Mouse (Mus musculus) kidney, postnatal 25 days (tissue): ENCODE measurements around the gene Spn.
"Not testable (repeated sequence)": the region's sequence is repeated elsewhere in the genome, so short reads cannot be mapped to it uniquely, and the experiment has no call there.

Experiments
- DNase-seq, 2 experiments: peaks; one replicate each; pipeline ENCODE4 v3.0.0; 2021; ENCODE audit warnings: mixed read lengths in 2 of 2

Gene Spn

GRCm38 (mm10) chr7:127137262-127138017, at the start of gene Spn:
TSS of gene Spn (minus strand) at chr7:127137823.
- DNase-seq = no peak

GRCm38 (mm10) chr7:127187351-127187750, 49.7 kb upstream of the Spn start:
- DNase-seq = no peak

- no peak for DNase-seq
These were observed 48.0 kb upstream of the Spn start for GRCm38 (mm10) chr7:127185601-127186000.

DNA sequence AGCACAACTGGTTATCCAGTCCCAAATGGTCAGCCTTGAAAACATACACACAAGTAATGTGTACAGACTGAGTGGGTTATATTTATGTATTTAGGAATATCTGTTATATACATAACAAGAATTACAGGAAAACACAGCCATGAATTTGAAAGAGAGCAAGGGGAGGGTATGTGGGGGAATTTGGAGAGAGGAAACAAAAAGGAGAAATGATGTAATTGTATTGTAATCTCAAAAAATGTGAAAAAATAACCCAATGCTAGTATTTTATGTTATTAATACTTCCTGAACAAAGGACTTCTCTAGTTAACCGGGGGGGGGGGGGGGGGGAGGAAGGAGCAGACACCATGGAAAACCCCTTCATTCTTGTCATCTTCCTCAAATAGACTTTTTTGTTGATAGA, 47.1 kb upstream of the Spn start:
- DNase-seq = no peak

DNA sequence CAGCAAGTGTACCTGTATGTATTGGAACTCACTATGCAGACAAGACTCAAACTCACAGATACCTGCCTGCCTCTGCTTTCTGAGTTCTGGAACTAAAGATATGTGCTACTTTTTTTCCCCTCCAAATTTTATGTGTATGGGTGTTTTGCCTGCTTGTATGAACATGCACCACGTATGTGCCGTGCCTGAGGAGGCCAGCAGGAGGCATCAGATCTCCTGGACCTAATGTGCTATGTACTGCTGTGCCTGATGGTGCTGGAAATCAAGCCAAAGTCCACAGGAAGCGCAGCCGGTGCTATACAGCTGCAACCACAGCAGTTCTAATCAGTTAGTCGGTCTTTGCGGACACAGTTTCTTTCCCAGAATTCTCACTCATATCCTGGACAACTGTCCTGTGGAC, 46.2 kb upstream of the Spn start:
- peak in 1 of 2 experiments; percentile 48 for DNase-seq

DNA sequence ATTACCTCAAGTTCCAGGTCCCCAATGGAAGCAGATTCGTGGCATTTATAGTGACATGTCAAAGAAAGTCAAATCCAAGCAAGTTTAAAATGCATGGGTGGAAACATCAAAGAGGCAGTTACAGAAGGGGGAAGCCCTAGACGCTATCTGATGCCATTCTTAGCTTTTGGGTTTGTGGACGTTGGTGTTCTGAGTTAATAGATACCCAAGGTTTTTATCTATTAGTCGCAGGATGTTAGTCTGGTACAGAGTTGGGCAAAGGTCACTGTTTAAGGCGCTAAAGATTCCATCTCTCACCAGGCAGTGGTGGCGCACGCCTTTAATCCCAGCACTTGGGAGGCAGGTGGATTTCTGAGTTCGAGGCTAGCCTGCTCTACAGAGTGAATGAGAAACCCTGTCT, 45.7 kb upstream of the Spn start:
- DNase-seq = no peak

DNA sequence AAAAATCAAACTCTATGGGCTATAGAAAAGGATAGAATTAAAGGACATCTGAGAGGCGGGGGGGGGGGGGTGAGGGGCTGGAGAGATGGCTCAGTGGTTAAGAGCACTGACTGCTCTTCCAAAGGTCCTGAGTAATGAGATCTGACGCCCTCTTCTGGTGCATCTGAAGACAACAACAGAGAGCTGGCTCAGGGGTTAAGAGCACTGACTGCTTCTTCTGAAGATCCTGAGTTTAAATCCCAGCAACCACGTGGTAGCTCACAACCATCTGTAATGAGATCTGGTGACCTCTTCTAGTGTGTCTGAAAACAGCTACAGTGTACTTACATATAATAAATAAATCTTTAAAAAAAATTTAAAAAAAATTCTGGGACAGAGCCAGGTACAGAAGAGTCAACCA, 44.1 kb upstream of the Spn start:
- not testable (repeated sequence) for DNase-seq

- no peak for DNase-seq
These were observed 43.2 kb upstream of the Spn start for GRCm38 (mm10) chr7:127180783-127181182.

GRCm38 (mm10) chr7:127176937-127177336, 39.3 kb upstream of the Spn start:
- DNase-seq = no peak

GRCm38 (mm10) chr7:127166501-127166900, 28.9 kb upstream of the Spn start:
- no peak for DNase-seq

DNA sequence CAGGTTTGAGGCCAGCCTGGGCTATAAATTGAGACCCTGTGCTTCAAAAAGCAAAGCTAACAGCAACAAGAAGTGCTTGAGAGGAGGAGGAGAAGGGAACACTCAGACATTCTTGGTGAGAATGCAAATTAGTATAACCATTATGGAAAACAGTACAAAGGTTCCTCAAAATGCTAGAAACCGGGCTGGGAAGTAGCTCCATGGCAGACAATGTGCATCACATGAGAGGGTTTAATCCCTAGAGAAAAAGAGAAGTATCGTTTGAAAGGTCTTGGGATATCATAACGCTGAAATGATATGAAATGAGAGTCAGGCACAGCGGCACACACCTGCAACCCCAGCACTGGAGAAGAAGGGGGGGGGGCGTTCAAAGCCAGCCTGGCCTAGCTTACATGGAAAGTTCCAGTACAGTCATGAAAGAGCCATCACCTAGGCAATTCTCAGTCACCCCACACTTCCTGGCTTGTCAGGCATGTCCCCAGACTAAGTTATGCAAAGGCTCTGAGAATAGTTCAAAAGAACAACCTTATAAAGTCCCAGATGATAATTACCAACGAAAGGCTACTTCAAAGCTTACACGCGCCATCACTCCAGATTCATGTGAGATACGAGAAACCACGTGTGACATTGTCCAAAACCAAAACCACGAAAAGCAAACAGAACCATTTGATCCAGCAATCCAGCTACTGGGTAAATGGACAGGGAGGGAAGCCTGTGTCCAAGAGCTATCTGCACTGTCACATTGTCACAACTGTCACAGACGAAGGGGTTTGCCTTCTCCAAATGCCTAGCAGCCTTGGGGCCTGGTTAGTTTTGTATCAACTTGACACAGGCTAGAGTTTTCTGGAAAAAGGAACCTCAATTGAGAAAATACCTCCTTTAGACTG, 28.2 kb upstream of the Spn start:
- DNase-seq = no peak

DNA sequence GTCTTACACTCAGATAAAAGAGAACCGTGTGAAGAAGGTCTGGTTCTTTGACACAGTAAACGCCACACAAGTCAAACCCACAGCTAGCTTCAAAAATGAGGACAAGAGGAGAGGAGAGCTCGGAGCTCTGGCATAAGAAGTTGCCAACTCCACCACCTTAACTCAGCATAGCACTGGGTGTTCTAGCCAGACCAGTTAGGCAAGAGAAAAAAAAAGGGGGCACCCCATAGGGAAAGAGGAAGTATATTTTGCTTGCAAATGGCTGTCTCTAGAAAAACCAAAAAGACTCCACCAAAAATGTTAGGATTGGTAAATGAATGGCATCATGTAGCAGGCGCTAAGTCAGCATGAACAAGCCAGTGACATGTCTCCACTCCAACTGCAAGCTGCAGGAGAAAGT, 26.4 kb upstream of the Spn start:
- no peak for DNase-seq

DNA sequence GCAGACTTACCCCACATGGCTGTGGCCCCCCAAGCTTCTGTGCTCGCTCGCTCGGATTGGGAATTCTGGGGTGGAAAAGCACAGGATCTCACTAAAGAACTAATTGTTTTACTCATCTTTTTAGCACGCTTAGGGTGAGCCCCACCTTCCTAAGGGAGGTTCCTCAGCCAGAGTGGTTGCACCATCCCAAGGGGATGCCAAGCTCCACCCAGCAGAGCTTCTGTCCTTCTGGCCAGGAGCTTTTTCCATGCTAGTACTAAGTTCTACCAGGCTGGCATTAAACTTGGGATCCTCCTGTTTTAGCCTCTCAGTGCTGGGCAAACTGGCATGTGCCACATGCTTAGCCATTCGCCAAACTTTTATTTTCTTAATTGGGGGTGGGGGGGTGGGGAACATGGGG, 24.9 kb upstream of the Spn start:
- no peak for DNase-seq

GRCm38 (mm10) chr7:127157548-127157947, 19.9 kb upstream of the Spn start:
- no peak for DNase-seq

GRCm38 (mm10) chr7:127153477-127153876, 15.9 kb upstream of the Spn start:
- DNase-seq = no peak

DNA sequence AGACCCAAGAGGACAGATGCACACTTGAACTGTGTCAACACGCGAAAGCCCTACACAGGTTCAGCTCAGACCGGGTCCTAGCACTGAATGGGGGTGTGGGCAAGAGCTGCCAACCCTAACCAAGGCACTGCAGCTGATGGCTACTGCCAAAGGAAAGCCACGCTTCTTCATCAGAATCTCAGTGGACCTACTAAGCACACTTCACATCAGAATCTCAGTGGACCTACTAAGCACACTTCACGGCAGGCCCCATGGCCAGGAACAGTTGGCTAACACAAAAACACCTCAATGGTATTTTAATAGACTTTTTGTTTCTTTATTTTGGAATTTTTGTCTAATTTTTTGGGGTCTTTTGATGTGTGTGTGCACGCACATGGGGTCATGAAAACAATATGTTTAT, 14.8 kb upstream of the Spn start:
- DNase-seq = no peak

DNA sequence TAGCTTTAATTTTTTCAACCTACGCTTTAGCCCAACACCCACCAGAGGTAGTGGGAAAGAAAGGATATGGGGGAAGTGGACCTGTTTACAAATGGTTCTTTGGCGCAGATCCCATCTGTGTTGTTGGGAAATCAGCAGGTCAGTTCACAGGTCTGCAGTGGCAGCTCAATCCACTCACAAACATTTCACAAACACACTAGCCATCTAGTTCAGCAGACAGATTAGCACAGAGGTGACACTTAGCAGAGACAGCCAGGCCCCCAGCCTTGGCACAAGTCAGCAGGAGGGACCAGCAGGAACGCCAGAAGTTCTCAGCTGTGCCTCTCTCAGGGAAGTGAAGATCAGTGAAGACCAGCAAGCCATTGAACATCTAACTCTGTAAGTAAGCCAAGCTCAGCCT, 10.3 kb upstream of the Spn start:
- no peak for DNase-seq

GRCm38 (mm10) chr7:127146267-127146603, 8.6 kb upstream of the Spn start:
- DNase-seq = no peak

- no peak for DNase-seq
These were observed 8.0 kb upstream of the Spn start for GRCm38 (mm10) chr7:127145387-127146266.

- DNase-seq = no peak
These were observed 6.8 kb upstream of the Spn start for GRCm38 (mm10) chr7:127144412-127144811.

DNA sequence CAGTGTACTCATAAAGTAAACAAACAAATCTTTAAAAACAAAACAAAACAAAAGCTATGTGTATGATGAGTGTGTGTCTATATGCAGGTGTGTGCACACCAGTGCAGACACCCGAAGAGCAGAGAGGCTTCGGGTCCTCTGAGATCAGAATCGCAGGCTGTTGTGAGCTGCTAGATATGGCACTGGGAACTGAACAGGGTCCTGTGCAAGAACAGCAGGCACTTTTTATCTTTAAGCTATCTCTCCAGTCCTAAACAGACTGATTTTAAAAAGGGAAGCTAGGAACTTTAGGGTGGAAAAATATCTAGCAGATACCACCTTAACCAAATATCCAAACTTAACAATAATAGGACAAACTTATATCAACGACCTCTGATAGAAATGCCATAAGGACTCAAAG, 5.0 kb upstream of the Spn start:
- DNase-seq = no peak

GRCm38 (mm10) chr7:127142214-127142613, 4.6 kb upstream of the Spn start:
- DNase-seq = no peak
